Mouse (Mus musculus): ENCODE data around the gene Tmem144. TPM values are rescaled to one million over a fixed set of nuclear protein-coding genes. Genes with fewer than 3 reads are reported as not detected.

The Tmem144 gene
- polyA plus RNA-seq, 1 experiment from 2014 or later, result 3.8 TPM

- Histone ChIP-seq H3K4me3 (peak within 1 kb of the TSS; percentile 48), H3K27me3 (ENCODE audit: low read depth, poor library complexity, severe bottlenecking) (no peaks in the 10 kb centered on the region), H3K4me1 (peaks cover 36% of the 10 kb centered on the region), H3K36me3 (no peaks in the 10 kb centered on the region), H3K27ac (peak within 1 kb of the TSS; percentile 89), H3K9me3 (replicated peaks) (no peaks in the 10 kb centered on the region)
- no peak for DNase-seq (ENCODE audit: low spot score)
- whole genome bisulfite sequencing, result 45% methylated on average over 5 of the region's 5 CpGs
Observed at GRCm38 (mm10) chr3:79884305-79884704, 31.7 kb upstream of the Tmem144 start, which contains the start of gene Fam198b. Gene Fam198b, plus strand, starts transcription at chr3:79884533.

GRCm38 (mm10) chr3:79883092-79883491 is 30.5 kb upstream of the Tmem144 start:
- H3K27me3 ChIP-seq (ENCODE audit: low read depth, poor library complexity, severe bottlenecking), result no peaks in the 10 kb centered on the region
- no peaks in the 10 kb centered on the region for H3K36me3 ChIP-seq
- peak; percentile 70 for DNase-seq (ENCODE audit: low spot score)
- H3K27ac ChIP-seq, result no peak overlapping the region
- 54% methylated on average over 7 of the region's 7 CpGs for WGBS
- H3K4me1 ChIP-seq, result peaks cover 39% of the 10 kb centered on the region
- H3K4me3 ChIP-seq, result no peak overlapping the region
- no peaks in the 10 kb centered on the region for H3K9me3 ChIP-seq (replicated peaks)

- H3K9me3 ChIP-seq (replicated peaks), result no peaks in the 10 kb centered on the region
- no peak for DNase-seq (ENCODE audit: low spot score)
- peaks cover 25% of the 10 kb centered on the region for H3K4me1 ChIP-seq
- H3K27ac ChIP-seq, result no peak overlapping the region
- H3K36me3 ChIP-seq, result no peaks in the 10 kb centered on the region
- H3K4me3 ChIP-seq, result no peak overlapping the region
- no peaks in the 10 kb centered on the region for H3K27me3 ChIP-seq (ENCODE audit: low read depth, poor library complexity, severe bottlenecking)
- 71% methylated on average over 2 of the region's 2 CpGs for WGBS
Observed at GRCm38 (mm10) chr3:79881645-79882044, 29.1 kb upstream of the Tmem144 start.

- Histone ChIP-seq H3K4me1 (peaks cover 9% of the 10 kb centered on the region), H3K36me3 (no peaks in the 10 kb centered on the region), H3K27me3 (ENCODE audit: low read depth, poor library complexity, severe bottlenecking) (no peaks in the 10 kb centered on the region), H3K9me3 (replicated peaks) (no peaks in the 10 kb centered on the region), H3K27ac (no peak overlapping the region), H3K4me3 (no peak overlapping the region)
- no peak for DNase-seq (ENCODE audit: low spot score)
- 40% methylated on average over 9 of the region's 9 CpGs for WGBS
Observed at GRCm38 (mm10) chr3:79879246-79879645, 26.7 kb upstream of the Tmem144 start.

GRCm38 (mm10) chr3:79878350-79878749 is 25.8 kb upstream of the Tmem144 start:
- WGBS, result 63% methylated on average over 3 of the region's 3 CpGs
- DNase-seq (ENCODE audit: low spot score), result no peak
- Histone ChIP-seq H3K27ac (no peak overlapping the region), H3K36me3 (no peaks in the 10 kb centered on the region), H3K4me3 (no peak overlapping the region), H3K9me3 (replicated peaks) (no peaks in the 10 kb centered on the region), H3K4me1 (peaks cover 7% of the 10 kb centered on the region), H3K27me3 (ENCODE audit: low read depth, poor library complexity, severe bottlenecking) (no peaks in the 10 kb centered on the region)

GRCm38 (mm10) chr3:79875471-79875870 is 22.9 kb upstream of the Tmem144 start:
- H3K4me1 ChIP-seq, result peaks cover 7% of the 10 kb centered on the region
- H3K4me3 ChIP-seq, result no peak overlapping the region
- H3K36me3 ChIP-seq, result no peaks in the 10 kb centered on the region
- no peaks in the 10 kb centered on the region for H3K9me3 ChIP-seq (replicated peaks)
- H3K27ac ChIP-seq, result no peak overlapping the region
- H3K27me3 ChIP-seq (ENCODE audit: low read depth, poor library complexity, severe bottlenecking), result no peaks in the 10 kb centered on the region
- DNase-seq (ENCODE audit: low spot score), result no peak
- 94% methylated on average over 5 of the region's 5 CpGs for WGBS

- H3K27me3 ChIP-seq (ENCODE audit: low read depth, poor library complexity, severe bottlenecking), result no peaks in the 10 kb centered on the region
- H3K4me3 ChIP-seq, result no peak overlapping the region
- DNase-seq (ENCODE audit: low spot score), result no peak
- H3K4me1 ChIP-seq, result peaks cover 11% of the 10 kb centered on the region
- no peaks in the 10 kb centered on the region for H3K36me3 ChIP-seq
- no peak overlapping the region for H3K27ac ChIP-seq
- WGBS, result 84% methylated on average over 1 of the region's 1 CpGs
- no peaks in the 10 kb centered on the region for H3K9me3 ChIP-seq (replicated peaks)
Observed at GRCm38 (mm10) chr3:79867121-79867709, 14.6 kb upstream of the Tmem144 start.

- no peaks in the 10 kb centered on the region for H3K9me3 ChIP-seq (replicated peaks)
- WGBS, result 87% methylated on average over 9 of the region's 9 CpGs
- DNase-seq (ENCODE audit: low spot score), result no peak
- no peak overlapping the region for H3K27ac ChIP-seq
- H3K27me3 ChIP-seq (ENCODE audit: low read depth, poor library complexity, severe bottlenecking), result no peaks in the 10 kb centered on the region
- peaks cover 11% of the 10 kb centered on the region for H3K4me1 ChIP-seq
- no peaks in the 10 kb centered on the region for H3K36me3 ChIP-seq
- H3K4me3 ChIP-seq, result no peak overlapping the region
Observed at GRCm38 (mm10) chr3:79866526-79866925, 14.0 kb upstream of the Tmem144 start.

- H3K27ac ChIP-seq, result no peak overlapping the region
- H3K4me3 ChIP-seq, result no peak overlapping the region
- H3K9me3 ChIP-seq (replicated peaks), result no peaks in the 10 kb centered on the region
- peaks cover 11% of the 10 kb centered on the region for H3K4me1 ChIP-seq
- no peaks in the 10 kb centered on the region for H3K36me3 ChIP-seq
- DNase-seq (ENCODE audit: low spot score), result no peak
- 87% methylated on average over 3 of the region's 3 CpGs for WGBS
- no peaks in the 10 kb centered on the region for H3K27me3 ChIP-seq (ENCODE audit: low read depth, poor library complexity, severe bottlenecking)
Observed at GRCm38 (mm10) chr3:79866089-79866488, 13.5 kb upstream of the Tmem144 start.

- no peaks in the 10 kb centered on the region for H3K9me3 ChIP-seq (replicated peaks)
- no peaks in the 10 kb centered on the region for H3K36me3 ChIP-seq
- whole genome bisulfite sequencing, result 60% methylated on average over 7 of the region's 7 CpGs
- DNase-seq (ENCODE audit: low spot score), result no peak
- H3K27ac ChIP-seq, result no peak overlapping the region
- H3K4me1 ChIP-seq, result peaks cover 11% of the 10 kb centered on the region
- no peak overlapping the region for H3K4me3 ChIP-seq
- H3K27me3 ChIP-seq (ENCODE audit: low read depth, poor library complexity, severe bottlenecking), result no peaks in the 10 kb centered on the region
Observed at GRCm38 (mm10) chr3:79864824-79865223, 12.3 kb upstream of the Tmem144 start.

- no peak for DNase-seq (ENCODE audit: low spot score)
- 90% methylated on average over 3 of the region's 3 CpGs for whole genome bisulfite sequencing
- Histone ChIP-seq H3K4me3 (no peak overlapping the region), H3K27me3 (ENCODE audit: low read depth, poor library complexity, severe bottlenecking) (no peaks in the 10 kb centered on the region), H3K4me1 (no peaks in the 10 kb centered on the region), H3K27ac (no peak overlapping the region), H3K9me3 (replicated peaks) (no peaks in the 10 kb centered on the region), H3K36me3 (no peaks in the 10 kb centered on the region)
Observed at GRCm38 (mm10) chr3:79858221-79858620, 5.6 kb upstream of the Tmem144 start.

GRCm38 (mm10) chr3:79857780-79858179 is 5.2 kb upstream of the Tmem144 start:
- Histone ChIP-seq H3K4me1 (no peaks in the 10 kb centered on the region), H3K9me3 (replicated peaks) (no peaks in the 10 kb centered on the region), H3K36me3 (no peaks in the 10 kb centered on the region), H3K4me3 (no peak overlapping the region), H3K27me3 (ENCODE audit: low read depth, poor library complexity, severe bottlenecking) (no peaks in the 10 kb centered on the region), H3K27ac (no peak overlapping the region)
- WGBS, result 65% methylated on average over 5 of the region's 5 CpGs
- no peak for DNase-seq (ENCODE audit: low spot score)

- Histone ChIP-seq H3K9me3 (replicated peaks) (no peaks in the 10 kb centered on the region), H3K27me3 (ENCODE audit: low read depth, poor library complexity, severe bottlenecking) (no peaks in the 10 kb centered on the region), H3K4me1 (no peaks in the 10 kb centered on the region), H3K27ac (no peak overlapping the region), H3K4me3 (no peak overlapping the region), H3K36me3 (no peaks in the 10 kb centered on the region)
- DNase-seq (ENCODE audit: low spot score), result no peak
- WGBS, result 71% methylated on average over 3 of the region's 3 CpGs
Observed at GRCm38 (mm10) chr3:79852108-79852507, 465 bp downstream of the Tmem144 start.

- Histone ChIP-seq H3K4me1 (no peaks in the 10 kb centered on the region), H3K4me3 (no peak overlapping the region), H3K27ac (no peak overlapping the region), H3K9me3 (replicated peaks) (no peaks in the 10 kb centered on the region), H3K27me3 (ENCODE audit: low read depth, poor library complexity, severe bottlenecking) (no peaks in the 10 kb centered on the region), H3K36me3 (no peaks in the 10 kb centered on the region)
- WGBS, result 37% methylated on average over 6 of the region's 6 CpGs
- no peak for DNase-seq (ENCODE audit: low spot score)
Observed at GRCm38 (mm10) chr3:79850656-79851055, 1.9 kb downstream of the Tmem144 start.

Measured in limb, embryonic 10.5 days (tissue).